Mouse (Mus musculus) ES-E14 (cell line): Measurements from ENCODE around the gene Zfp503. TPM values are rescaled to one million over a fixed set of nuclear protein-coding genes. Genes with fewer than 3 reads are reported as not detected.

Experiments
- DNase-seq: peaks from one replicate; pipeline ENCODE4 v3.0.0-alpha.2; 2013; ENCODE audit warnings: low read depth, low spot score
- H3K27ac ChIP-seq: 2 replicates; pipeline ENCODE4 v1.5.1; 2012; ENCODE audit warnings: low read depth, mild to moderate bottlenecking, low read length, moderate library complexity, mixed read lengths; ENCODE audit not compliant: poor library complexity, insufficient read depth, severe bottlenecking
- H3K36me3 ChIP-seq: 2 replicates; pipeline ENCODE4 v1.6.1; 2012; ENCODE audit warnings: mild to moderate bottlenecking, low read length, moderate library complexity, mixed read lengths; ENCODE audit not compliant: control insufficient read depth, poor library complexity, insufficient read depth, severe bottlenecking
- H3K4me1 ChIP-seq, 2 experiments: fragments of 150-350 bp in 1 of 2; sonication (generic) in 1 of 2; 2 replicates each; pipeline ENCODE4 v1.6.1; 2012; ENCODE audit warnings: low read length in 2 of 2, mild to moderate bottlenecking in 1 of 2, mixed read lengths in 1 of 2; ENCODE audit not compliant: control insufficient read depth in 2 of 2, insufficient read depth in 2 of 2, poor library complexity in 1 of 2
- H3K4me3 ChIP-seq, 2 experiments: fragments of 150-350 bp in 1 of 2; sonication (generic) in 1 of 2; 2 replicates each; pipeline ENCODE4 v1.5.1; 2012; ENCODE audit warnings: low read length in 2 of 2, low read depth in 1 of 2, mild to moderate bottlenecking in 1 of 2, mixed read lengths in 1 of 2; ENCODE audit not compliant: insufficient read depth in 1 of 2, poor library complexity in 1 of 2, severe bottlenecking in 1 of 2
- H3K9ac ChIP-seq: 2 replicates; pipeline ENCODE4 v1.6.1; 2012; ENCODE audit warnings: low read depth, mild to moderate bottlenecking, low read length, mixed read lengths; ENCODE audit not compliant: poor library complexity, insufficient read depth, severe bottlenecking
- H3K9me3 ChIP-seq: fragments of 150-350 bp; sonication (generic); 2 replicates; pipeline ENCODE4 v1.6.1; 2012; ENCODE audit warnings: low read depth, mild to moderate bottlenecking, low read length; ENCODE audit not compliant: control insufficient read depth, insufficient read depth
- CHD2 ChIP-seq: IDR thresholded peaks from 2 replicates; pipeline ENCODE4 v1.6.1; 2014; ENCODE audit warnings: mild to moderate bottlenecking, low read depth, low read length, inconsistent platforms
- HCFC1 ChIP-seq: IDR thresholded peaks from 2 replicates; pipeline ENCODE4 v1.6.1; 2012; ENCODE audit warnings: low read length, inconsistent platforms, borderline replicate concordance; ENCODE audit not compliant: insufficient read depth
- MAFK ChIP-seq: IDR thresholded peaks from 2 replicates; pipeline ENCODE4 v1.6.1; 2014; ENCODE audit warnings: mild to moderate bottlenecking, low read depth, low read length, inconsistent platforms; ENCODE audit not compliant: insufficient read depth
- ZC3H11A ChIP-seq: IDR thresholded peaks from 2 replicates; pipeline ENCODE4 v1.6.1; 2012; ENCODE audit warnings: low read depth, mild to moderate bottlenecking, inconsistent platforms, low read length, borderline replicate concordance
- ZNF384 ChIP-seq: IDR thresholded peaks from 2 replicates; pipeline ENCODE4 v1.6.1; 2012; ENCODE audit warnings: low read depth, low read length, inconsistent platforms
- in situ Hi-C, 2 experiments: fragments of 600-800 bp; cut with MboI; formaldehyde crosslinking; loops; one replicate each; pipeline ENCODE4 v1.15.1; 2025; ENCODE audit warnings: low sequenced_read_pairs in 2 of 2, inconsistent platforms in 1 of 2; ENCODE audit not compliant: unreplicated experiment in 2 of 2
- total RNA-seq: library from RNA; depleted of rRNA; stranded (reverse); fragments of 300-350 nt; gene quantifications from 2 replicates; pipeline ENCODE4 v1.2.3, GENCODE M21; 2012

Zfp503 gene
- total RNA-seq, 1 experiment = 1.2 TPM

DNA sequence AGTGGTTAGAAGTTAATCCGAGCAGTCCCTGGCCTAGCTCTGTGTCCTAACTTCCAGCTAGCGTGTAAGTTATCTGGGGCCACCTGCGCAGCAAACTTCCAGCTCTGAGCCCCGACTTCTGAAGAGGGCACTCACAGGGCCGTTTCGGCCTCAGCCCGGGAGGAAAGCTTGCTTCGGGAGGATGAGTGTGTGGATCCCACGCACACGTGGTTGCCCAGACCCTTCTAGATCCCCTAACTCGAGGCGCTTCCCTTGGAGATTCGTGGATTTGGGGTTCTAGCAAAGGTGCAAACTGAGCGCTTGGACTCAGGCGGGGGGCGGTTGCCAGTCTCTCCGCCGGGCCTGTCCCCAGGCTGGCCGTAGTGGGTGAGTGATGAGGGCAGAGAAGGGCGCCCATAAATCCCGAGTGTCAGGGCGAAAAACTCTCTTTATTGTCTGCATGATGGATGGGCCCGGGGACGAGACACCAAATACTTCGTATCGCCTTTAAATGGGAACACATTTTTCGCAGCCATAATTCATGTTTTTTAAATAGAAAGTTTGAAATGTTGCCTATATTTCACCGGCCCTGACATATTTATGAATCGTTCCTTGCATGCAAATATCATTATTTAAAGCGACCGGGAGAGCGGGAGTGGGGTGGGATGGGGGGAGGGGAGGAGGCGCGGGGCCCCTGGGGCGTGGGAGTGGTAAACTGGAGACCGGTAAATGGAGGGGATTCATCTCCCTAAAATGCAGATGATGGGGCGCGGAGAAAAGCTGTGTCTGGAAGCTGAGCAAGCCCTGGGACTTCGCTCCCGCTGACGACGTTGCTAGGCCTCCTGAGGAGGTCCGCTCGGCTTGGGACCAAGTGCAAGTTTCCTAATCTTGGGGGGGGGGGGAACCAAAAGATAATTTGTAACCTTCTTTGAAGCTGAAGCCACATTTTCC, 4.9 kb upstream of the Zfp503 start:
- in situ Hi-C loops = loop anchor here (25.0 kb wide), 2 partner anchors 818 to 1418 kb away; no protein-coding TSS in a partner anchor
- no peak for DNase-seq
- Histone ChIP-seq H3K4me1 (peaks cover 0 to 14% of the 10 kb centered on the region in 2 experiments; a peak in 2 of 4 replicates), H3K27ac (no peak overlapping the region), H3K4me3 (peak overlapping the region in 1 of 2 experiments; percentile 59; a peak in 1 of 4 replicates), H3K9ac (no peak overlapping the region), H3K36me3 (no peaks in the 10 kb centered on the region), H3K9me3 (no peaks in the 10 kb centered on the region)
- TF ChIP-seq HCFC1 = no peak
- no peak for TF ChIP-seq CHD2
- TF ChIP-seq MAFK = no peak
- TF ChIP-seq ZNF384 = no peak
- no peak for TF ChIP-seq ZC3H11A

DNA sequence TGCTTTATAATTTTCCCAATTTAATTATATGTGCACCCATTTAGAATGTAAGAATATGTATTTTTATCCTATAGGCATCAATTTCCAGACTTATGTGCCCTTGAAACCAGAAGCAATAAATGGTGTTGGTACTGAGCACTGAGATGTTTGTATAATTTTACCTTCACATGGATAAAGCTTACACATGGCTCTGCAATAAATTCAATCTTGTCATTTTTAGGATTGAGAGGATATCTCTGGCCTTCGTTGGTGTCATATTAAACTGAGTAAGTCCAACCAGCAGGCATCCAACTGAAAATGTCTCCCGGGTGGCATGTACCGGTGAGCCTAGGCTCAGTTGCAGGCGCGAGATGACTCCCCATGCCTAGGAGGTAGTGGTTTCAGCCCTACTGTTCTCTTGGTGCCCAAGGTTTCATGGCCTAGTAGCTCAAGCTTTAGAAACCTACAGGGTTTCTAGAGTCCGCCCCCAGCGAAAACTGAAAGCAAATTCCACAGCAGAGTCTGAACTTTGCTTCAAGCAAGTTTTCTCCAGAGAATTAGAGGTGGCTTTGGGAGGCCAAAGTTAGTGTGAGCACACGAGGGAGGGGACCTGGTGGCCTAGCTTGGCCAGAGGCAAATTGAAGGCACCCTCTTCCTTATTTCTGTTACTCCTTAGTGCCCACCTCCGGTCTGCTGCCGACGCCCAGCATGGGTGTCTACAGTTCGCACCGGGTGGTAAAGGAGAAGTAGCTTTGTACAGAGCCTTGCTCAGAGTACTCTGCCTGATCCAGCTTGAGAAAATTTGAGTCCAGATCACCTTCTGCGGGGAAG, 4.1 kb upstream of the Zfp503 start:
- Histone ChIP-seq H3K27ac (no peak overlapping the region), H3K36me3 (no peaks in the 10 kb centered on the region), H3K9ac (no peak overlapping the region), H3K4me1 (peaks cover 0 to 16% of the 10 kb centered on the region in 2 experiments; a peak in 2 of 4 replicates), H3K4me3 (no peak overlapping the region), H3K9me3 (no peaks in the 10 kb centered on the region)
- in situ Hi-C loops = loop anchor here (25.0 kb wide), 2 partner anchors 819 to 1419 kb away; no protein-coding TSS in a partner anchor
- TF ChIP-seq ZNF384 (no peak), HCFC1 (no peak), MAFK (no peak), CHD2 (no peak), ZC3H11A (no peak)
- no peak for DNase-seq

DNA sequence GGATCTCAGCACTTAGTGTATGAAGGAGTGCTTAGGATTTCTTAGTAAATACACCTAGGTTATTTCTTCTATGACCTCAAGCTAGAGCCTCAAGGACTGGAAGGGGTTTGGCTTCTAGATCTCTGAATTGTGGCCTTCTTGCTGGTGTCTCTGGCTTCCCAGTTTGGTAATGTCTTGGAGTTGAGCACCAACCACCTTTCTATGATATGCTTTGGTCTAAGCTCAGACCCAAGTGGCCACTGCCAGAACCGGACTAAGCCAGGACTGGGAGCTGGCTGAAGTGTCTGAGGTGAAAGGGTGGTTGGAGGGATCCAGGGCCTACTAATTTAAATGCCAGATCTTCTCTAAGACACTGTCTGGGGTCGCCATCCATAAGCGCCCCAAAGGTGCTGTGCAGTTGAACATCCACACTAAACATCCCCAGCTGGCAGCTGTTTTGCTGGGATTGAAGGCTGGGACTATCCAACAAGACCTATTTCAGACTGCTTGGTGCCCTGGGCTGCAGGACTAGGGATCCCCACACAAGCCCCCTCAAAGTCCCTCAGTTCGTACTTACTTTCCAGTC, 3.0 kb upstream of the Zfp503 start:
- no peak for DNase-seq
- in situ Hi-C loops = loop anchor here (25.0 kb wide), 2 partner anchors 820 to 1420 kb away; no protein-coding TSS in a partner anchor
- Histone ChIP-seq H3K27ac (no peak overlapping the region), H3K36me3 (no peaks in the 10 kb centered on the region), H3K9ac (no peak overlapping the region), H3K4me3 (no peak overlapping the region), H3K9me3 (no peaks in the 10 kb centered on the region), H3K4me1 (peaks cover 0 to 16% of the 10 kb centered on the region in 2 experiments; a peak in 2 of 4 replicates)
- TF ChIP-seq CHD2 (no peak), ZC3H11A (no peak), ZNF384 (no peak), HCFC1 (no peak), MAFK (no peak)

DNA sequence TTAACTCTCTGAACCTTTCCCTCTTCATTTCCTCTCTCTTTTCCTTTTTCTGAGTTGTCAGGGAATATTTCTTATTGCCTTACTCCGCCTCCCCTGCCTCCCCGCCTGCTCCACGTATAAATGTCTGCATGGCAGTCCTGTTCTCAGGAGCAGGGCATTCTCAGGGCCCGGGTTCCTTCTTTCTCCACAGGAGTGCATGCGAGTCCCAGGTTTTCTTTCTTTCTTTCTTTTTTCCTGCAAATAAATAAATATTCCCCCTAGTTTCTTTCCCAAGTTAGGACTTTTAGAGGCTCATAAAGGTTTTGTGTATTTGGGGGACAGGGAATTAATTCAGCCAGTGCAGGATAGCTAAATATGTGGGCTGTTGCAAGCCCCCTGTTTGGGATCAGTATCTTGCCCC, 2.5 kb upstream of the Zfp503 start:
- no peak overlapping the region for H3K4me3 ChIP-seq
- no peak for DNase-seq
- in situ Hi-C loops = loop anchor here (25.0 kb wide), 2 partner anchors 820 to 1420 kb away; no protein-coding TSS in a partner anchor
- H3K4me1 ChIP-seq = peaks cover 0 to 19% of the 10 kb centered on the region in 2 experiments; a peak in 2 of 4 replicates
- H3K9ac ChIP-seq = no peak overlapping the region
- no peaks in the 10 kb centered on the region for H3K9me3 ChIP-seq
- no peaks in the 10 kb centered on the region for H3K36me3 ChIP-seq
- TF ChIP-seq MAFK (no peak), ZC3H11A (no peak), CHD2 (no peak), HCFC1 (no peak), ZNF384 (no peak)
- H3K27ac ChIP-seq = no peak overlapping the region
